Mouse (Mus musculus): ENCODE results near the gene Gm20696. TPM values are rescaled to one million over a fixed set of nuclear protein-coding genes. Genes with fewer than 3 reads are reported as not detected.

Gene Gm20696
- total RNA-seq (2021) = 1 to 10 TPM; 1.2 to 1.3 TPM
- long read RNA-seq, experiment 1, partial matches to known transcripts = 0 of 1 reads
- long read RNA-seq, experiment 1, other reads (novel, unspliced or antisense) = 1 of 1 reads
- long read RNA-seq, experiment 2, partial matches to known transcripts = 0 of 4 reads
- long read RNA-seq, experiment 2, other reads (novel, unspliced or antisense) = 4 of 4 reads

GRCm38 (mm10) chr6:99666318-99667171 is at the start of gene Gm20696, which contains the start of gene Eif4e3:
Gene Gm20696 (minus strand): TSS chr6:99666797.
Gene Eif4e3 (minus strand): TSS chr6:99666771.
- H3K27ac ChIP-seq = peak within 1 kb of the TSS; percentile 94
- TF ChIP-seq CTCF (IDR thresholded peaks at IDR 0.05) = no peak
- intact Hi-C loops (cut with DNase I) = no loop called here
- peak within 1 kb of the TSS; percentile 93 for H3K4me3 ChIP-seq
- peak; percentile 83 for DNase-seq

GRCm38 (mm10) chr6:99715913-99716312 is 49.3 kb upstream of the Gm20696 start:
- intact Hi-C loops (cut with DNase I) = no loop called here
- Histone ChIP-seq H3K27ac (no peak overlapping the region), H3K4me3 (no peak overlapping the region)
- DNase-seq = no peak
- TF ChIP-seq CTCF (IDR thresholded peaks at IDR 0.05) = no peak

GRCm38 (mm10) chr6:99715191-99715590 is 48.6 kb upstream of the Gm20696 start:
- no peak for DNase-seq
- intact Hi-C loops (cut with DNase I) = no loop called here
- Histone ChIP-seq H3K4me3 (no peak overlapping the region), H3K27ac (no peak overlapping the region)
- TF ChIP-seq CTCF (IDR thresholded peaks at IDR 0.05) = no peak

GRCm38 (mm10) chr6:99713256-99713655 is 46.7 kb upstream of the Gm20696 start:
- no peak for DNase-seq
- no peak overlapping the region for H3K4me3 ChIP-seq
- H3K27ac ChIP-seq = no peak overlapping the region
- intact Hi-C loops (cut with DNase I) = no loop called here
- no peak for TF ChIP-seq CTCF (IDR thresholded peaks at IDR 0.05)

GRCm38 (mm10) chr6:99711576-99712101 is 45.0 kb upstream of the Gm20696 start:
- intact Hi-C loops (cut with DNase I) = no loop called here
- no peak for DNase-seq
- Histone ChIP-seq H3K4me3 (no peak overlapping the region), H3K27ac (no peak overlapping the region)
- no peak for TF ChIP-seq CTCF (IDR thresholded peaks at IDR 0.05)

- Histone ChIP-seq H3K27ac (no peak overlapping the region), H3K4me3 (no peak overlapping the region)
- intact Hi-C loops (cut with DNase I) = no loop called here
- DNase-seq = no peak
- no peak for TF ChIP-seq CTCF (IDR thresholded peaks at IDR 0.05)
Observed at GRCm38 (mm10) chr6:99700484-99700883, 33.9 kb upstream of the Gm20696 start.

- no peak for TF ChIP-seq CTCF (IDR thresholded peaks at IDR 0.05)
- no peak for DNase-seq
- Histone ChIP-seq H3K4me3 (peak overlapping the region; percentile 83), H3K27ac (no peak overlapping the region)
- intact Hi-C loops (cut with DNase I) = no loop called here
Observed at GRCm38 (mm10) chr6:99692916-99693841, 26.6 kb upstream of the Gm20696 start.

- peak within 1 kb of the TSS; percentile 83 for H3K4me3 ChIP-seq
Observed at GRCm38 (mm10) chr6:99692206-99692915, 25.8 kb upstream of the Gm20696 start, which contains the start of gene Gpr27. Gene Gpr27 (plus strand): TSS chr6:99692679.

GRCm38 (mm10) chr6:99691666-99692205 is 25.1 kb upstream of the Gm20696 start:
- no peak overlapping the region for H3K27ac ChIP-seq
- H3K4me3 ChIP-seq = peak overlapping the region; percentile 83
- intact Hi-C loops (cut with DNase I) = no loop called here
- TF ChIP-seq CTCF (IDR thresholded peaks at IDR 0.05) = no peak
- no peak for DNase-seq

More at GRCm38 (mm10) chr6:99692206-99692915, 25.8 kb upstream of the Gm20696 start, which contains the start of gene Gpr27:
- H3K27ac ChIP-seq = 0 out of 2 replicates have a peak within 1 kb of the TSS, but pooled peaks have one; percentile 28
- intact Hi-C loops (cut with DNase I) = no loop called here
- no peak for TF ChIP-seq CTCF (IDR thresholded peaks at IDR 0.05)
- DNase-seq = peak; percentile 44

GRCm38 (mm10) chr6:99688513-99688912 is 21.9 kb upstream of the Gm20696 start:
- H3K4me3 ChIP-seq = no peak overlapping the region
- intact Hi-C loops (cut with DNase I) = no loop called here
- TF ChIP-seq CTCF (IDR thresholded peaks at IDR 0.05) = no peak
- H3K27ac ChIP-seq = no peak overlapping the region
- DNase-seq = no peak

GRCm38 (mm10) chr6:99684899-99685298 is 18.3 kb upstream of the Gm20696 start:
- TF ChIP-seq CTCF (IDR thresholded peaks at IDR 0.05) = peak; percentile 52

More at GRCm38 (mm10) chr6:99684899-99685298, 18.3 kb upstream of the Gm20696 start:
- no peak for DNase-seq
- intact Hi-C loops (cut with DNase I) = no loop called here
- Histone ChIP-seq H3K27ac (no peak overlapping the region), H3K4me3 (no peak overlapping the region)
